Mouse (Mus musculus): ENCODE data around the gene Kif17. TPM values are rescaled to one million over a fixed set of nuclear protein-coding genes. Genes with fewer than 3 reads are reported as not detected.
"Not testable (repeated sequence)": the region's sequence is repeated elsewhere in the genome, so short reads cannot be mapped to it uniquely, and the experiment has no call there.

The Kif17 gene
- polyA plus RNA-seq, 1 experiment from 2014 or later = 1.7 TPM

DNA sequence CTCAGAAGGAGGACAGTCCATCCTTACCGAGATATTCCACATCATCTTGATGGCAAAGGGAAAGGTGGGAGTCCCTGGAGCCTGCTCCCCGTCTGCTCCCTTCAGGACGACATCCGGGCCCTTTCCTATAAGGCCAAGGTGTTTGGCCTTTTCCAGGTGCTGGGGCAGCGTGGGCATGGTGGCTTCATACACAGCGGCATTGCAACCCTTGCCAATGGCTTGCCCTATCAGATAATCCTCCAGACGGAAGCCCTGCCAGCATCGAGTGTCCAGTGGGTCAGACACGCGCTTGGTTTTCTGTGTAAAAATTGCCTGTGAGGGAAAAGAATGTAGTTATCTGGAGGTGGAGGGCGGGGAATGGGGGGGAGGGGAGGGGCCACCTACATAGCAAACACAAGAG lies 70.5 kb downstream of the Kif17 start:
- H3K9me3 ChIP-seq = peaks cover 3% of the 10 kb centered on the region; the same call in 1 of the 2 replicates
- H3K27ac ChIP-seq = no peak overlapping the region
- peaks cover 11% of the 10 kb centered on the region; the same call in 1 of the 2 replicates for H3K4me1 ChIP-seq
- peaks cover 16% of the 10 kb centered on the region for H3K36me3 ChIP-seq
- H3K4me3 ChIP-seq = no peak overlapping the region
- H3K27me3 ChIP-seq (replicated peaks) = no peaks in the 10 kb centered on the region
- no peak for ATAC-seq (ENCODE audit: low FRiP score, low read depth)
- WGBS = 91% methylated on average over 11 of the region's 11 CpGs
- H3K9ac ChIP-seq = no peak overlapping the region
- no peak overlapping the region for H3K4me2 ChIP-seq (replicated peaks)

GRCm38 (mm10) chr4:138321488-138321887 lies 71.3 kb downstream of the Kif17 start:
- no peak for ATAC-seq (ENCODE audit: low FRiP score, low read depth)
- peaks cover 13% of the 10 kb centered on the region; the same call in 1 of the 2 replicates for H3K4me1 ChIP-seq
- no peak overlapping the region for H3K4me2 ChIP-seq (replicated peaks)
- H3K27me3 ChIP-seq (replicated peaks) = no peaks in the 10 kb centered on the region
- no peak overlapping the region for H3K9ac ChIP-seq
- peaks cover 1% of the 10 kb centered on the region; the same call in 1 of the 2 replicates for H3K9me3 ChIP-seq
- no peak overlapping the region for H3K27ac ChIP-seq
- H3K4me3 ChIP-seq = no peak overlapping the region
- WGBS = 79% methylated on average over 7 of the region's 7 CpGs
- peaks cover 11% of the 10 kb centered on the region for H3K36me3 ChIP-seq

DNA sequence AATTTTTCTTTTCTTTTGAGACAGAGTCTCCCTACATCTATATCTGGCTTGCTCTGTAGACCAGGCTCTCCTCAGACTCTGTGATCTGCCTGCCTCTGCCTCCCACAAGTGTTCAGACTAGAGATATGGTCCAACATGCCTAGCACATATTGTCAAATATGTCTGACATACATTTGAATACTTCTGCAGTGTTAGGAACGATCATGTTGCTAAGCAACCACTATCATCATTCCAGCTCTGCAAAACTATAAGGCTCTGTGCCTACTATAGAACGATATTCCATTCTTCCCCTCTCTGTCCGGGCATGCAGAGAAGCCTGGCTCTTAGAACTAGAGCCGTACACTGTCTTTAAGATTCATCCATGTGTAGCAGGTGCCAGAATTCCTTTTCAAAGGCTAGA lies 72.5 kb downstream of the Kif17 start:
- Histone ChIP-seq H3K9ac (no peak overlapping the region), H3K4me2 (replicated peaks) (no peak overlapping the region), H3K27ac (no peak overlapping the region), H3K4me3 (no peak overlapping the region), H3K27me3 (replicated peaks) (no peaks in the 10 kb centered on the region), H3K4me1 (peaks cover 14% of the 10 kb centered on the region; the same call in 1 of the 2 replicates), H3K36me3 (peaks cover 3% of the 10 kb centered on the region; the same call in 1 of the 2 replicates), H3K9me3 (no peaks in the 10 kb centered on the region)
- WGBS = 30% methylated on average over 4 of the region's 4 CpGs
- ATAC-seq (ENCODE audit: low FRiP score, low read depth) = no peak

DNA sequence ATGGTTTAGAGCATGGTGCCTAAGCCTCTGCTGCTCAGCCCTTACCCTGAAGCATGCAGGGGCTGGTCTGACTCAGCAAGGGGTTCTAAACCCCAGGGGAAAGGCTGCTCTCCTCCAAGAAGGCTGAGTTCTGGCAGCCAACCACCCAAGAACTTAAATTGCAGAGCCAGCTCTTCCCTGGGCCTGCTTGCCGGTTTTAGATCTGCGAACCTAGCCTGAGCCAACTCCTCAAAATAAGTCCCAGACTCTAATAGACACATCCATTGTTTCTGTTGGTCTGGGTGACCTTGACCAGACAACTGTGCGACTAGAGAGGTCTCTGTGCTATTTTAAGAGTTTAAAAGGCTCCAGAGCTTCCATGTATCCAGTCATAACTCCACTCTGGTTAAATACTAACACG lies 73.5 kb downstream of the Kif17 start:
- Histone ChIP-seq H3K4me1 (peaks cover 14% of the 10 kb centered on the region; the same call in 1 of the 2 replicates), H3K9ac (no peak overlapping the region), H3K27ac (no peak overlapping the region), H3K9me3 (no peaks in the 10 kb centered on the region), H3K4me3 (no peak overlapping the region), H3K36me3 (peaks cover 3% of the 10 kb centered on the region; the same call in 1 of the 2 replicates), H3K27me3 (replicated peaks) (no peaks in the 10 kb centered on the region), H3K4me2 (replicated peaks) (no peak overlapping the region)
- no peak for ATAC-seq (ENCODE audit: low FRiP score, low read depth)
- 72% methylated on average over 4 of the region's 4 CpGs for WGBS

GRCm38 (mm10) chr4:138324451-138324850 lies 74.2 kb downstream of the Kif17 start:
- WGBS = 92% methylated on average over 3 of the region's 3 CpGs
- peaks cover 14% of the 10 kb centered on the region; the same call in 1 of the 2 replicates for H3K4me1 ChIP-seq

DNA sequence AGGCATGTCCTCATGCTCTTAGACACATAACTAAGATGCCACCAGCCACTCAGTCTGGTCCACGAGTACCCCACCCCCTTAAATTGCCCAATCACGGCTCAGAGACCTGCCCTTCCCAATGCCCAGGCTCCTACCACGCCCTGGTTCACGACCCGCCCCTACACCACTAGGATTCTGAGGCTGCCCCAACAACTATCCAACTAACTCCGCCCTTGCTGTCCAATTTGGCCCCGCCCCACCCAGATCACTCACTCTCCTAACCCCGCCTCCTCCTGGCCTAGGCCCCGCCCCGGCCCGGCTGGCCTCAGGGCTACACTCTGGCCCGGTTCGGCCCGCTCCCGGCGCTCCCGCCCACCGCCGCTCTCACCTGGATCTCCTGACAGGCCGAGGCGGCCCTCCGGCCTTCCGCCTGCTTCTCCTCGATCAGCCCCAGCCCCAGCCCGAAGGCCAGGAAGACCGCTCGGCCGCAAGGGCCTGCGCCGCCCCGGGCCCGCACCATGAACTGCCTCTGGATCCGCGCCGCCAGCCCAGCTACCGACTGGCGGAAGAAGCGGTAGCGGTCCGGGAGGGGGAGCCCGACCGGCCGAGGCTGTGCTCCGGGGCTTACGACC lies 75.3 kb downstream of the Kif17 start:
- under 1% methylated on average over 45 of the region's 45 CpGs for WGBS
- Histone ChIP-seq H3K9me3 (no peaks in the 10 kb centered on the region), H3K36me3 (no peaks in the 10 kb centered on the region), H3K27ac (peak overlapping the region; percentile 94), H3K4me1 (peaks cover 14% of the 10 kb centered on the region; the same call in 1 of the 2 replicates), H3K4me2 (replicated peaks) (peak overlapping the region; percentile 79), H3K27me3 (replicated peaks) (0 out of 2 replicates have a peak, but pooled peaks cover 4% of the 10 kb centered on the region), H3K9ac (peak overlapping the region; percentile 93), H3K4me3 (peak overlapping the region; percentile 95)
- ATAC-seq (ENCODE audit: low FRiP score, low read depth) = peak; percentile 89

More at GRCm38 (mm10) chr4:138324451-138324850, 74.2 kb downstream of the Kif17 start:
- Histone ChIP-seq H3K4me3 (no peak overlapping the region), H3K27ac (no peak overlapping the region), H3K36me3 (peaks cover 3% of the 10 kb centered on the region; the same call in 1 of the 2 replicates), H3K9me3 (no peaks in the 10 kb centered on the region), H3K27me3 (replicated peaks) (no peaks in the 10 kb centered on the region), H3K9ac (no peak overlapping the region), H3K4me2 (replicated peaks) (no peak overlapping the region)
- ATAC-seq (ENCODE audit: low FRiP score, low read depth) = no peak

DNA sequence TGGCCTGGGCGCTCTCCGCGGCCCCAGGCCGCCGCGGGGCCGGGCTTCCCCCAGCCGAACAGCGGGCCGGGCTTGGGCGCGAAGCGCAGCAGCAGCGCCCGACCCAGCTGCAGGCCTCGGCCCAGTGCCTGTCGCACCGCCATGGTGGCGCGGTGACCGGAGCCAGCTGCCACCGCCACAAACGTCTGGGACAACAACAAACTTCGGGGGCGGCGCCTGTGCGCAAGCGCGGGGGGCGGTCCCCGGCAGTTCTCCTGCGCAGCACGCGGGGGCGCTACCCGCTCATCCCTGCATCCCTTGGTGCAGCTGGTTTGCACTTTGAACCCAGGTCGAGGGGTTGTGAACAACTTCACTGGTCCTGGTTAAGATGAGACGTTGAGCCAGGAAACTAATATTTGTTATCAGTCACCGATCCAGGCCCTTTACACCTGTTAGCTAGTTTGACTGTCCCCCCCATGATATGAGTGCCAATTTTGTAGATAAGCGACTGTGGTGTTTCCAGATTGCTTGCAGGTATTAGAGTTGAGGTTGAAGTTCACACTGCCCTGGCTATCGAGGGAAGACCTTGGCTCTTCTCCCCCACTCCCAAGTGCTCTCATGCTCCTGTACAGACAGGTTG lies 76.0 kb downstream of the Kif17 start, which contains the start of gene Pink1:
TSS of gene Pink1 (minus strand) at position 231 of the 619 bp plus-strand sequence.
- peak; percentile 77 for ATAC-seq (ENCODE audit: low FRiP score, low read depth)
- H3K4me1 ChIP-seq = peaks cover 14% of the 10 kb centered on the region; the same call in 1 of the 2 replicates
- 0 out of 2 replicates have a peak, but pooled peaks cover 4% of the 10 kb centered on the region for H3K27me3 ChIP-seq (replicated peaks)
- no peaks in the 10 kb centered on the region for H3K9me3 ChIP-seq
- peak within 1 kb of the TSS; percentile 79 for H3K4me2 ChIP-seq (replicated peaks)
- WGBS = 4% methylated on average over 38 of the region's 41 CpGs
- peak within 1 kb of the TSS; percentile 95 for H3K4me3 ChIP-seq
- peak within 1 kb of the TSS; percentile 94 for H3K27ac ChIP-seq
- no peaks in the 10 kb centered on the region for H3K36me3 ChIP-seq
- H3K9ac ChIP-seq = peak within 1 kb of the TSS; percentile 93

GRCm38 (mm10) chr4:138327155-138327554 lies 76.9 kb downstream of the Kif17 start:
- not testable (repeated sequence) for H3K4me2 ChIP-seq (replicated peaks); ATAC-seq (ENCODE audit: low FRiP score, low read depth); H3K27me3 ChIP-seq (replicated peaks); H3K36me3 ChIP-seq; H3K9me3 ChIP-seq; H3K27ac ChIP-seq; H3K4me3 ChIP-seq; H3K9ac ChIP-seq
- H3K4me1 ChIP-seq = peaks cover 14% of the 10 kb centered on the region; the same call in 1 of the 2 replicates
- 67% methylated on average over 8 of the region's 12 CpGs for WGBS

DNA sequence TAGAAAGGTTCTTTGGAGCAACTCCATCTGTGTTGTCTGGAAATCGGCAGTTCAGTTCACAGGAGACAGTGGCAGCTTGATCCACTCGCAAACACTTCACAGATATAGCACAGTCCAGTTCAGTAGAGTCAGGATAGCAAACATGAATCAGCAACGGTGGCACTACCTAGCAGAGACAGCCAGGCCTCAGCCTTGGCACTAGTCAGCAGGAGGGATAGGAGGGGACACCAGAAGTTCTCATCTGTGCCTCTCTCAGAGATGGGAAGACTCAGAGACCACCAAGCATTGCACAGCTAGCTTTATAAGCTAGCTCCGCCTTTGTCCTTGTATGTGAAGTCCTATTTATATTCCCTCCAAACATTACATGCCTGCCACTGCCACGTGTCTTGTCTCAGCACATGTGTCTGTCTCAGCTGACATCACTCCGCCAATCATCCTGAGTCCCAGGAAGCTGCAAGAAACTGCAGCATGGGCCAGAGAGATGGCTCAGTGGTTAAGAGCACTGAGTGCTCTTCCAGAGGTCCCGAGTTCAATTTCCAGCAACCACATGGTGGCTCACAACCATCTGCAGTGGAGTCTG lies 77.7 kb downstream of the Kif17 start:
- peak overlapping the region; percentile 55 for H3K4me2 ChIP-seq (replicated peaks)
- peaks cover 14% of the 10 kb centered on the region; the same call in 1 of the 2 replicates for H3K4me1 ChIP-seq
- H3K27ac ChIP-seq = no peak overlapping the region
- ATAC-seq (ENCODE audit: low FRiP score, low read depth) = no peak
- H3K27me3 ChIP-seq (replicated peaks) = 0 out of 2 replicates have a peak, but pooled peaks cover 4% of the 10 kb centered on the region
- WGBS = 72% methylated on average over 7 of the region's 7 CpGs
- H3K9ac ChIP-seq = no peak overlapping the region
- H3K4me3 ChIP-seq = peak overlapping the region; percentile 1; the same call in 1 of the 2 replicates
- no peaks in the 10 kb centered on the region for H3K36me3 ChIP-seq
- no peaks in the 10 kb centered on the region for H3K9me3 ChIP-seq

DNA sequence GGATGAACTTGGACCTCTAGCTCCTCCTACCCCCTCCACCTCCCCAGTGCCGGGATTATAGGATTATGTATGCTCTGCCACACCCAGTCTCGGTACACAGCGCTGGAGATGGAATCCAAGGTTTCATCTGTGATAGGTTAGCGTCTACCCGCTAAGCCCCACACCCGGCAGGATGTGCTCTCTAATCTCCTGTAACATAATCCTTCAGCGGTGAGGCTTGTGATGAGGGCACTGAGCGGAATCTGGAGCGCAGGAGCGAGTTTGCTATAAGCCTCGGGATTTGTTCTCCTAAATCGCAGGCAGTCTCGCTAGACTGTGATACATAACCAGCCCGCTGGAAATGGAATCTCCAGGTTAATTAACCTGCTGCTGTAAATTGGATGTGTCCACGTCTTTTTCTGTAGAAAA lies 80.0 kb downstream of the Kif17 start:
- Histone ChIP-seq H3K36me3 (no peaks in the 10 kb centered on the region), H3K4me2 (replicated peaks) (no peak overlapping the region), H3K27me3 (replicated peaks) (peaks cover 4% of the 10 kb centered on the region; the same call in 1 of the 2 replicates), H3K27ac (no peak overlapping the region), H3K9me3 (no peaks in the 10 kb centered on the region), H3K4me1 (peaks cover 5% of the 10 kb centered on the region; the same call in 1 of the 2 replicates), H3K9ac (no peak overlapping the region), H3K4me3 (no peak overlapping the region)
- 34% methylated on average over 15 of the region's 15 CpGs for WGBS
- ATAC-seq (ENCODE audit: low FRiP score, low read depth) = no peak

DNA sequence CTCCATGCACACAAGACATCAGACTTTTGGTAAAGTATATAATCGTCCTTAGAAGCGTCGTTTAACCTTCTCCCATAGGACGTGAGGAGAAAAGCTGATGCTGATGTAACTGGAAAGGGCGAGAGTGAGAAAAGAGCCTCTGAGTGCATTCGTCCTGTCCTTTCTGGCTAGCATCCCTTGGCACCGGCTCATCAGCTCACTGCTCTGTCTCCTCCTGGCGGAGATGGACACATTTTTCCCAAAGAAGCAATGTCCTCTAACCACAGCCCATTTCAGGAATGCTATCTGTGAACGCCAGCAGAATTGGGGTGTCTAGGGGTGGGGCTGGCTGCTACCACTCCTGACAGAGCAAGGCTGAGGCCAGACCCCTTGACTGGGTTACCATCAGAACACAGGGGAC lies 81.4 kb downstream of the Kif17 start:
- H3K36me3 ChIP-seq = no peaks in the 10 kb centered on the region
- no peak overlapping the region for H3K9ac ChIP-seq
- H3K9me3 ChIP-seq = no peaks in the 10 kb centered on the region
- no peaks in the 10 kb centered on the region for H3K4me1 ChIP-seq
- no peak overlapping the region for H3K27ac ChIP-seq
- WGBS = 79% methylated on average over 9 of the region's 9 CpGs
- no peak for ATAC-seq (ENCODE audit: low FRiP score, low read depth)
- H3K27me3 ChIP-seq (replicated peaks) = peaks cover 4% of the 10 kb centered on the region; the same call in 1 of the 2 replicates
- no peak overlapping the region for H3K4me2 ChIP-seq (replicated peaks)
- no peak overlapping the region for H3K4me3 ChIP-seq

GRCm38 (mm10) chr4:138333135-138333534 lies 82.9 kb downstream of the Kif17 start:
- Histone ChIP-seq H3K4me1 (no peaks in the 10 kb centered on the region), H3K9ac (no peak overlapping the region), H3K4me3 (no peak overlapping the region), H3K27me3 (replicated peaks) (peaks cover 4% of the 10 kb centered on the region; the same call in 1 of the 2 replicates), H3K4me2 (replicated peaks) (no peak overlapping the region), H3K36me3 (no peaks in the 10 kb centered on the region), H3K9me3 (no peaks in the 10 kb centered on the region), H3K27ac (no peak overlapping the region)
- ATAC-seq (ENCODE audit: low FRiP score, low read depth) = no peak
- 88% methylated on average over 4 of the region's 4 CpGs for WGBS
